Mouse (Mus musculus) inflammation-experienced regulatory T-cells, adult 16 weeks (primary cell): ENCODE measurements around the gene Tgds. TPM values are rescaled to one million over a fixed set of nuclear protein-coding genes. Genes with fewer than 3 reads are reported as not detected.

Source experiments
- polyA plus RNA-seq: library from polyadenylated mRNA; unstranded; fragments of 100-300 nt; shearing (Covaris generic); gene quantifications from one replicate; pipeline ENCODE4 v1.2.1, GENCODE M21; 2017

Tgds gene
- 29.0 TPM for polyA plus RNA-seq

DNA sequence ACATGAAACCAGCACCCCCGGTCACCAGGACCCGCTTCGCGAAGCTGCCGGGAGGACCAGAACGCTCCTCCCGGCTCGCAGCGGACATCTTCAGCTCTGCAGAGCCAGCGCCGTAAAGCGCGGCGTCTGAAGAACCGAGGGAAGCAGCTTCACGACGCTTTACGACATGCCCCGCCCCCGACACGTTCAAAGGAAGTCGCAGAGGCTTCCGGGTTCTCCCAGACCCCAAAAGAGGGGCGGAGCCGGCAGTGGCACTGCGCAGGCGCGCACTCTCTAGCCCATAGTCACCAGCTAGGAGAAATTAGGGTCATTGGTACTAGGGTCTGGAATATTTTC, at the start of gene Tgds:
Gene Tgds (minus strand): TSS at position 114 of the 336 bp plus-strand sequence.

GRCm38 (mm10) chr14:118136744-118137452, 4.3 kb upstream of the Tgds start, which contains the start of gene Gpr180:
TSS of gene Gpr180 (plus strand) at chr14:118137158.

Other genes starting within 250 kb of the Tgds start
- gene Dct, start 80.5 kb downstream of the Tgds start, polyA plus RNA-seq = 0.11 TPM
- gene Gpr180, start 4.4 kb upstream of the Tgds start, polyA plus RNA-seq = 7.1 TPM
- not detected for gene Sox21, start 104.3 kb upstream of the Tgds start, polyA plus RNA-seq
- gene Gm9376, start 134.2 kb upstream of the Tgds start, polyA plus RNA-seq = not detected